Mouse (Mus musculus): Measurements from ENCODE around the gene Slmap. TPM values are rescaled to one million over a fixed set of nuclear protein-coding genes. Genes with fewer than 3 reads are reported as not detected.
"Not testable (repeated sequence)": the region's sequence is repeated elsewhere in the genome, so short reads cannot be mapped to it uniquely, and the experiment has no call there.

Gene Slmap
- 57.3 and 59.7 TPM in 2 replicates for polyA plus RNA-seq (2012; rRNA removed)

- TF ChIP-seq POLR2A (IDR thresholded peaks at IDR 0.05; ENCODE audit: extremely low read depth, insufficient read depth, low read length) (peak; percentile 92), CTCF (IDR thresholded peaks at IDR 0.05; ENCODE audit: extremely low read depth, insufficient read depth, low read length) (no peak)
- peak within 1 kb of the TSS; percentile 80 for H3K4me3 ChIP-seq (ENCODE audit: insufficient read depth, low read length)
- peaks cover 2% of the 10 kb centered on the region; the same call in 1 of the 2 replicates for H3K4me1 ChIP-seq (ENCODE audit: control insufficient read depth, insufficient read depth, low read length)
- peak within 1 kb of the TSS; percentile 62 for H3K27ac ChIP-seq (ENCODE audit: insufficient read depth, low read length)
These were observed at the start of gene Slmap for GRCm38 (mm10) chr14:26534757-26535479. Slmap (minus strand) TSS chr14:26534931.

- H3K27ac ChIP-seq (ENCODE audit: insufficient read depth, low read length): no peak overlapping the region
- H3K4me3 ChIP-seq (ENCODE audit: insufficient read depth, low read length): no peak overlapping the region
- peaks cover 6% of the 10 kb centered on the region; the same call in 1 of the 2 replicates for H3K4me1 ChIP-seq (ENCODE audit: control insufficient read depth, insufficient read depth, low read length)
- TF ChIP-seq CTCF (IDR thresholded peaks at IDR 0.05; ENCODE audit: extremely low read depth, insufficient read depth, low read length) (no peak), POLR2A (IDR thresholded peaks at IDR 0.05; ENCODE audit: extremely low read depth, insufficient read depth, low read length) (no peak)
These were observed 48.9 kb upstream of the Slmap start for GRCm38 (mm10) chr14:26583645-26584044.

DNA sequence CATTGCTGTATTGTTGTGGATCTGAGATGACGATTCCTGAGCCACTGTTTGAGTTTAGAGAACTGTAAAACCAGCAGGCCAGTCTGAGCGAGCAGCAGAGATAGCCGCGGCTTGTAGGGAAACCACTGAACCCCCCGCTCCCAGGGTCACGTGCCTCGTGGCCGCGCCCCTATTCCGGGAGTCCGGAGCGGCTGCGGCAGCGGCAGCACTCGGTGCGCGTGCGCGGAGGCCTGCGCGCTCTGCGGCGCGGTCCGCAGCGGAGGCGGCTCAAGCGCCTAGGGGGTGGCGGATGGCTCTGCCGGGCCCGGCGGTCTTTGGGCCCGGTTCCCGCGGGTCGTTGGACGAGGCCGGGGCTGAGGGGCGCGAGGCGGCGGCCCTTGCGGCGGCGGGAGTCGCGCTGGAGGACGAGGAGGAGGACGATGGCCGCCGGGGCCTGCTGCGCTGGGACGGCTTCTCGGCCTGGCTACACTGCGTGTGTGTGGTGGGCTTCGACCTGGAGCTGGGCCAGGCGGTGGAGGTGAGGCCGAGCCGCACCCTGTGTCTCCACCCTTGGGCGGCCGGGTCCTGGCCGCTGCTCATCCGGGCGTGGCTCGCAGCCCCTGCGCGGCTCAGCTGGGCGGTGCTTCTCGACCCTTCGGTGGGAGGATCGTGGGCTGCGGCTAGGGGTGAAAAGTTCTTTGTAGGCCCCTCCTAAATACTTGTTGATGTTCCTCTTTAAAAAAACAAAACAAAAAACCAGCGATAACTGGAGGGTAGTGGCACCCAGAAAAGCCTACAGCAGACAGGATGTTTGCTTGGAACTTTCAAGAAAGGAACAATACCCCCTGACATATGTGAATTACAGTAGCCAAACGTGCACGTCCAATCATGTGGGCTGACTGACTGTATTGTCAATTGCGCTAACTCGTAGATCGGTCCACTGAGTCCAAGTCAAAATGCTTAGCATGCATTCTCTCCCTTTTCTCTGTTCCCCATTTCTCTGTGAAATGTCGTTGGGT is 44.9 kb upstream of the Slmap start:
- H3K4me3 ChIP-seq (ENCODE audit: insufficient read depth, low read length): peak overlapping the region; percentile 88
- peak overlapping the region; percentile 99 for H3K27ac ChIP-seq (ENCODE audit: insufficient read depth, low read length)
- TF ChIP-seq CTCF (IDR thresholded peaks at IDR 0.05; ENCODE audit: extremely low read depth, insufficient read depth, low read length) (no peak), POLR2A (IDR thresholded peaks at IDR 0.05; ENCODE audit: extremely low read depth, insufficient read depth, low read length) (peak; percentile 72)
- peaks cover 6% of the 10 kb centered on the region; the same call in 1 of the 2 replicates for H3K4me1 ChIP-seq (ENCODE audit: control insufficient read depth, insufficient read depth, low read length)

- H3K4me3 ChIP-seq (ENCODE audit: insufficient read depth, low read length): no peak overlapping the region; the same call in 1 of the 2 replicates
- no peak overlapping the region for H3K27ac ChIP-seq (ENCODE audit: insufficient read depth, low read length)
- TF ChIP-seq CTCF (IDR thresholded peaks at IDR 0.05; ENCODE audit: extremely low read depth, insufficient read depth, low read length) (no peak), POLR2A (IDR thresholded peaks at IDR 0.05; ENCODE audit: extremely low read depth, insufficient read depth, low read length) (no peak)
- H3K4me1 ChIP-seq (ENCODE audit: control insufficient read depth, insufficient read depth, low read length): peaks cover 6% of the 10 kb centered on the region; the same call in 1 of the 2 replicates
These were observed 44.1 kb upstream of the Slmap start for GRCm38 (mm10) chr14:26578791-26579191.

GRCm38 (mm10) chr14:26576255-26576780 is 41.6 kb upstream of the Slmap start:
- H3K4me3 ChIP-seq (ENCODE audit: insufficient read depth, low read length): no peak overlapping the region
- peaks cover 2% of the 10 kb centered on the region; the same call in 1 of the 2 replicates for H3K4me1 ChIP-seq (ENCODE audit: control insufficient read depth, insufficient read depth, low read length)
- TF ChIP-seq POLR2A (IDR thresholded peaks at IDR 0.05; ENCODE audit: extremely low read depth, insufficient read depth, low read length): no peak
- no peak for TF ChIP-seq CTCF (IDR thresholded peaks at IDR 0.05; ENCODE audit: extremely low read depth, insufficient read depth, low read length)
- H3K27ac ChIP-seq (ENCODE audit: insufficient read depth, low read length): no peak overlapping the region

DNA sequence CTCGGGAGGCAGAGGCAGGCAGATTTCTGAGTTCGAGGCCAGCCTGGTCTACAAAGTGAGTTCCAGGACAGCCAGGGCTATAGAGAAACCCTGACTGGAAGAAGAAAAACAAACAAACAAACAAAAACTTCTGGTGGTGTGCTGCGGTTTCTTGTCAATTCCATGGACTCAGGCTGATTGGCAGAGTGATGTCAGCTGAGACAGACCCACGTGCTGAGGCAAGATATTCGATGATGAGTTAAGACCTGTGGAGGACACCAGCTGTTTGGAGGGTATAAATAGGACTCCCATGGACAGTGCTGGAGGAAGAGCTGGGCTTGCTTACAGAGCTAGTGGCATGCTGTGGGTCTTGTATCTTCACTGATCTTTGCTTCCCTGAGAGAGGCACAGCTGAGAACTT is 38.8 kb upstream of the Slmap start, which contains the start of gene Dennd6a:
Dennd6a (plus strand) TSS at position 301 of the 400 bp plus-strand sequence.
- H3K4me3 ChIP-seq (ENCODE audit: insufficient read depth, low read length); H3K4me1 ChIP-seq (ENCODE audit: control insufficient read depth, insufficient read depth, low read length); H3K27ac ChIP-seq (ENCODE audit: insufficient read depth, low read length): not testable (repeated sequence)

DNA sequence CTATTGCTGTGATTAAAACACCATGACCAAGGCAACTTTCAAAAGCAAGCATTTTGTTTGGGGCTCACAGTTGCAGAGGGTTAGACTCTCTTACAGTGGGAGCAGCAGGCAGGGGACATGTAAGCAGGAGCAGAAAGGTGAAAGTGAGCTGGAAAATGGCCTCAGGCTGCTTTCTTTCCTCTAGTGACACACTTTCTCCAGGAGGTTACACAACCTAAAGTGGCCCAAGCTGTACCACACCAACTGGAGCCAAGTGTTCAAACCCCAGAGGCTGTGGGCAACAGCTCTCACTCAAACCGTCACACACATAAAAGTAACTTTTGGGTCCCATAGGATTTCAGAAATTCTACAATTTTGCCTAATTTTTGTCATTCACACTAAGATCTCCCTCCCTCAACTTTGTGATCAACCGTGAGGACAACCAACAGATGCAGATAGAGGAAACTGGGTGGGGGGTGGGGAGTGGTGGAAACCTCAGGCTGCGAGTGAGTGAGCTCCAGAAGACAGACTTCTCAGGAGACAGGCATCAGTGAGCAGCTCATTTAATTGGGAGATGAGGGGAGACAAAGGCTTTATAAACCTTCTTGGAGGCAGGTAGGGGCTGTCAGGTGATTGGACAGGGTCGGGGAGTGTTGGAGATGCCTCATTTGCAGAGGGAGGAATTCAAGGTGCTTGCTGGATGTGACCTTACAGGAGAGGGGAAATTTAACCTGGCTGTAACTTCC is 37.4 kb upstream of the Slmap start:
- TF ChIP-seq POLR2A (IDR thresholded peaks at IDR 0.05; ENCODE audit: extremely low read depth, insufficient read depth, low read length) (no peak), CTCF (IDR thresholded peaks at IDR 0.05; ENCODE audit: extremely low read depth, insufficient read depth, low read length) (no peak)
- no peak overlapping the region for H3K27ac ChIP-seq (ENCODE audit: insufficient read depth, low read length)

GRCm38 (mm10) chr14:26569880-26570279 is 35.1 kb upstream of the Slmap start:
- Histone ChIP-seq H3K4me1 (ENCODE audit: control insufficient read depth, insufficient read depth, low read length) (no peaks in the 10 kb centered on the region), H3K4me3 (ENCODE audit: insufficient read depth, low read length) (no peak overlapping the region), H3K27ac (ENCODE audit: insufficient read depth, low read length) (no peak overlapping the region)
- TF ChIP-seq POLR2A (IDR thresholded peaks at IDR 0.05; ENCODE audit: extremely low read depth, insufficient read depth, low read length) (no peak), CTCF (IDR thresholded peaks at IDR 0.05; ENCODE audit: extremely low read depth, insufficient read depth, low read length) (no peak)

More for the DNA sequence above, 37.4 kb upstream of the Slmap start:
- Histone ChIP-seq H3K4me3 (ENCODE audit: insufficient read depth, low read length) (no peak overlapping the region), H3K4me1 (ENCODE audit: control insufficient read depth, insufficient read depth, low read length) (no peaks in the 10 kb centered on the region)

- TF ChIP-seq POLR2A (IDR thresholded peaks at IDR 0.05; ENCODE audit: extremely low read depth, insufficient read depth, low read length): no peak
- TF ChIP-seq CTCF (IDR thresholded peaks at IDR 0.05; ENCODE audit: extremely low read depth, insufficient read depth, low read length): no peak
- H3K27ac ChIP-seq (ENCODE audit: insufficient read depth, low read length): no peak overlapping the region
These were observed 27.5 kb upstream of the Slmap start for GRCm38 (mm10) chr14:26562247-26562646.

More at GRCm38 (mm10) chr14:26562247-26562646, 27.5 kb upstream of the Slmap start:
- Histone ChIP-seq H3K4me3 (ENCODE audit: insufficient read depth, low read length) (no peak overlapping the region), H3K4me1 (ENCODE audit: control insufficient read depth, insufficient read depth, low read length) (peaks cover 1% of the 10 kb centered on the region; the same call in 1 of the 2 replicates)

Measured in cortical plate, adult 2 months (tissue).